Mouse (Mus musculus) MEL (cell line): Measurements from ENCODE around the gene Fgfr2. TPM values are rescaled to one million over a fixed set of nuclear protein-coding genes. Genes with fewer than 3 reads are reported as not detected.
"Not testable (repeated sequence)": the region's sequence is repeated elsewhere in the genome, so short reads cannot be mapped to it uniquely, and the experiment has no call there.

Source experiments
- DNase-seq: peaks from one replicate; pipeline ENCODE4 v3.0.0; 2011; ENCODE audit warnings: low read depth, low spot score
- H3K27ac ChIP-seq: 2 replicates; pipeline ENCODE4 v1.5.1; 2012; ENCODE audit warnings: low read depth, mild to moderate bottlenecking, control low read depth, low read length, moderate library complexity; ENCODE audit not compliant: control insufficient read depth
- H3K27me3 ChIP-seq, 2 experiments: fragments of 150-350 bp in 1 of 2; sonication (generic) in 1 of 2; 2 replicates each; pipeline ENCODE4 v1.6.1; 2012; ENCODE audit warnings: low read length in 2 of 2, mild to moderate bottlenecking in 2 of 2, improper control_type of control experiment in 1 of 2, moderate library complexity in 1 of 2; ENCODE audit not compliant: insufficient read depth in 2 of 2, control insufficient read depth in 1 of 2
- H3K36me3 ChIP-seq, 2 experiments: 2 replicates each; pipeline ENCODE4 v1.6.1; 2012 to 2014; ENCODE audit warnings: low read length in 2 of 2, improper control_type of control experiment in 1 of 2, inconsistent platforms in 1 of 2, mild to moderate bottlenecking in 1 of 2; ENCODE audit not compliant: insufficient read depth in 2 of 2, control insufficient read depth in 1 of 2
- H3K4me1 ChIP-seq, 2 experiments: fragments of 150-350 bp in 1 of 2; sonication (generic) in 1 of 2; 2 replicates each; pipeline ENCODE4 v1.6.1; 2012; ENCODE audit warnings: low read length in 2 of 2, improper control_type of control experiment in 1 of 2, mild to moderate bottlenecking in 1 of 2; ENCODE audit not compliant: insufficient read depth in 2 of 2, control insufficient read depth in 1 of 2
- H3K4me3 ChIP-seq, 2 experiments: fragments of 150-350 bp in 1 of 2; sonication (generic) in 1 of 2; 2 replicates each; pipeline ENCODE4 v1.5.1; 2012; ENCODE audit warnings: low read depth in 2 of 2, low read length in 2 of 2, mild to moderate bottlenecking in 2 of 2, moderate library complexity in 2 of 2, control low read depth in 1 of 2, improper control_type of control experiment in 1 of 2; ENCODE audit not compliant: control insufficient read depth in 1 of 2, insufficient read depth in 1 of 2
- H3K79me2 ChIP-seq: 2 replicates; pipeline ENCODE4 v1.6.1; 2012; ENCODE audit warnings: mild to moderate bottlenecking, low read length, moderate library complexity; ENCODE audit not compliant: control insufficient read depth, poor library complexity, insufficient read depth
- H3K9ac ChIP-seq: 2 replicates; pipeline ENCODE4 v1.6.1; 2012; ENCODE audit warnings: low read depth, mild to moderate bottlenecking, control low read depth, low read length, moderate library complexity; ENCODE audit not compliant: control insufficient read depth, poor library complexity, severe bottlenecking
- H3K9me3 ChIP-seq: fragments of 150-350 bp; sonication (generic); replicated peaks from 2 replicates; pipeline ENCODE4 v1.6.1; 2012; ENCODE audit warnings: mild to moderate bottlenecking, low read length, improper control_type of control experiment, moderate library complexity; ENCODE audit not compliant: insufficient read depth
- CTCF ChIP-seq, 3 experiments: IDR thresholded peaks in 2 of 3; conservative IDR thresholded peaks in 1 of 3; 2 replicates each; pipeline ENCODE4 v1.5.1; 2011 to 2012; ENCODE audit warnings: low read length in 3 of 3, low read depth in 2 of 3, mild to moderate bottlenecking in 2 of 3, improper control_type of control experiment in 1 of 3, inconsistent platforms in 1 of 3, mixed read lengths in 1 of 3, moderate library complexity in 1 of 3; ENCODE audit not compliant: control insufficient read depth in 1 of 3, insufficient read depth in 1 of 3, poor library complexity in 1 of 3, severe bottlenecking in 1 of 3
- E2F4 ChIP-seq: IDR thresholded peaks from 2 replicates; pipeline ENCODE4 v1.6.1; 2011; ENCODE audit warnings: low read depth, low read length, improper control_type of control experiment, borderline replicate concordance
- EP300 ChIP-seq, 2 experiments: IDR thresholded peaks; 2 replicates each; pipeline ENCODE4 v1.6.1; 2011; ENCODE audit warnings: improper control_type of control experiment in 2 of 2, low read length in 2 of 2, low read depth in 1 of 2, mild to moderate bottlenecking in 1 of 2
- ETS1 ChIP-seq: IDR thresholded peaks from 2 replicates; pipeline ENCODE4 v1.6.1; 2012; ENCODE audit warnings: low read depth, mild to moderate bottlenecking, inconsistent platforms, low read length, improper control_type of control experiment, moderate library complexity
- GABPA ChIP-seq: IDR thresholded peaks from 2 replicates; pipeline ENCODE4 v1.6.1; 2012; ENCODE audit warnings: low read depth, mild to moderate bottlenecking, inconsistent platforms, low read length, improper control_type of control experiment, moderate library complexity
- HCFC1 ChIP-seq: IDR thresholded peaks from 2 replicates; pipeline ENCODE4 v1.6.1; 2012; ENCODE audit warnings: low read depth, mild to moderate bottlenecking, inconsistent platforms, low read length, improper control_type of control experiment, moderate library complexity
- NRF1 ChIP-seq: IDR thresholded peaks from 2 replicates; pipeline ENCODE4 v1.6.1; 2014; ENCODE audit warnings: low read depth, mild to moderate bottlenecking, inconsistent platforms, low read length, improper control_type of control experiment, moderate library complexity; ENCODE audit not compliant: poor library complexity, insufficient read depth, severe bottlenecking
- RAD21 ChIP-seq: IDR thresholded peaks from 2 replicates; pipeline ENCODE4 v1.6.1; 2011; ENCODE audit warnings: mild to moderate bottlenecking, low read depth, low read length, improper control_type of control experiment
- SMC3 ChIP-seq: IDR thresholded peaks from 2 replicates; pipeline ENCODE4 v1.6.1; 2011; ENCODE audit warnings: low read depth, low read length, improper control_type of control experiment
- TAL1 ChIP-seq: IDR thresholded peaks from 2 replicates; pipeline ENCODE4 v1.6.1; 2012; ENCODE audit warnings: mild to moderate bottlenecking, inconsistent platforms, low read length, moderate library complexity, mixed read lengths
- UBTF ChIP-seq: IDR thresholded peaks from 2 replicates; pipeline ENCODE4 v1.6.1; 2012; ENCODE audit warnings: low read depth, mild to moderate bottlenecking, inconsistent platforms, low read length, improper control_type of control experiment, moderate library complexity, borderline replicate concordance; ENCODE audit not compliant: insufficient read depth
- ZNF384 ChIP-seq: IDR thresholded peaks from 2 replicates; pipeline ENCODE4 v1.6.1; 2012; ENCODE audit warnings: low read depth, mild to moderate bottlenecking, inconsistent platforms, low read length, improper control_type of control experiment
- polyA plus RNA-seq, 2 experiments: library from polyadenylated mRNA; stranded (reverse) in 1 of 2; unstranded in 1 of 2; fragments of >175 nt in 1 of 2; fragments of >200 nt in 1 of 2; gene quantifications; 2 replicates each; pipeline versions ENCODE4 v1.2.1 to v1.2.4; 2012; ENCODE audit warnings: low replicate concordance in 2 of 2, low read depth in 1 of 2; ENCODE audit not compliant: insufficient read length in 2 of 2, insufficient read depth in 1 of 2, missing spikeins in 1 of 2
- total RNA-seq: library from RNA; depleted of rRNA; stranded (reverse); fragments of 300-350 nt; gene quantifications from 2 replicates; pipeline ENCODE4 v1.2.3, GENCODE M21; 2012

Gene Fgfr2
- total and polyA plus RNA-seq, 3 experiments, result not detected

DNA sequence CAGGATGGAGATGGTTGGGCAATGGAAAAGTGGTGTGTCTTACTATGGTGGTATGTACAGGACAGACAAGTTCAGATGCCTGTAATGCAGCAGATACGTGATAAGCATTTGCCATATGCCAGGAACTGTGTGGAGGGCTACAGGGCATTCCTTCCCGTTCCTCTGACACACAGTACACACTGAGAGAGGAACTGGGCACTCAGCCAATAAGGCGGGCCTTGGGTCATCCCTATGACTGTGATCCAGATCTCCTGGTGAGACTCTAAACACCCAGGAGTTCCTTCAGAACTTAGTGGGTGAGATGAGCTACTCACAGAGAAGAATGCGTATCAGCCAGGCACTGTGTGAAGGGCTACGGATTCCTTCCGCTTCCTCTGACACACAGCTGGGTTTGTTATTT is 2009.5 kb downstream of the Fgfr2 start:
- no peak overlapping the region for H3K4me3 ChIP-seq
- H3K27me3 ChIP-seq, result no peaks in the 10 kb centered on the region
- H3K36me3 ChIP-seq, result no peaks in the 10 kb centered on the region
- no peaks in the 10 kb centered on the region for H3K9me3 ChIP-seq
- no peaks in the 10 kb centered on the region for H3K4me1 ChIP-seq
- no peak for DNase-seq
- no peak overlapping the region for H3K9ac ChIP-seq
- TF ChIP-seq ZNF384, result no peak
- TF ChIP-seq, all 39 proteins: peak for 0
- no peak overlapping the region for H3K27ac ChIP-seq
- H3K79me2 ChIP-seq, result no peaks in the 10 kb centered on the region

DNA sequence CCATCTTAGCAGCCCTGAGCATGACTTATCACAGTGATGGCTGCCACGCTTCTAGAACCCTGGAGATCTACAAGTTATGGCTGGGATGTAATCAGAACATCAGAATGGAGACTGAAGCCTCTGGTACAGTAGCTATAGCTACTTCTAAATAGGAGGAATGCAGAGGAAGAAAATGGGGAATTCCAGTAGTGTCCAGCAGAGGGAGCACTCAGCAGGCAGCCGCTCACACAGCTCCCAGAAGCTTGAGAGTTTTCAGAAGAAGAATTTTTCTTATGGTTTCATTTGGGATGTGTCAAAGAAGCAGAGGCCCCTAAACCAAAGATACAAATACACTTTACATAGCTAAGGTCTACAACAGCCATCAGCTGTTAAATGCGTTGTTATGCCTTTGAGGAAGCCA is 2010.7 kb downstream of the Fgfr2 start:
- TF ChIP-seq NRF1 (no peak), E2F4 (no peak), EP300 (IDR thresholded peaks at IDR 0.05; ENCODE audit: low read depth in 1 of 2, low read length in 2 of 2) (no peak), HCFC1 (no peak), ETS1 (no peak), SMC3 (peak; percentile 59), RAD21 (peak; percentile 30), GABPA (no peak), UBTF (no peak), CTCF (IDR thresholded peaks at IDR 0.05 in 2 of 3, conservative IDR thresholded peaks at IDR 0.05 in 1 of 3; ENCODE audit: control insufficient read depth in 1 of 3, insufficient read depth in 1 of 3, low read depth in 2 of 3, low read length in 3 of 3, poor library complexity in 1 of 3, severe bottlenecking in 1 of 3) (peak; percentile 52 to 65 (median 57)), TAL1 (no peak)
- peak; percentile 34 for DNase-seq
- no peaks in the 10 kb centered on the region for H3K4me1 ChIP-seq
- H3K27me3 ChIP-seq, result no peaks in the 10 kb centered on the region
- no peak overlapping the region for H3K9ac ChIP-seq
- H3K36me3 ChIP-seq, result no peaks in the 10 kb centered on the region
- no peak overlapping the region for H3K4me3 ChIP-seq
- H3K79me2 ChIP-seq, result no peaks in the 10 kb centered on the region
- H3K27ac ChIP-seq, result no peak overlapping the region
- no peaks in the 10 kb centered on the region for H3K9me3 ChIP-seq

DNA sequence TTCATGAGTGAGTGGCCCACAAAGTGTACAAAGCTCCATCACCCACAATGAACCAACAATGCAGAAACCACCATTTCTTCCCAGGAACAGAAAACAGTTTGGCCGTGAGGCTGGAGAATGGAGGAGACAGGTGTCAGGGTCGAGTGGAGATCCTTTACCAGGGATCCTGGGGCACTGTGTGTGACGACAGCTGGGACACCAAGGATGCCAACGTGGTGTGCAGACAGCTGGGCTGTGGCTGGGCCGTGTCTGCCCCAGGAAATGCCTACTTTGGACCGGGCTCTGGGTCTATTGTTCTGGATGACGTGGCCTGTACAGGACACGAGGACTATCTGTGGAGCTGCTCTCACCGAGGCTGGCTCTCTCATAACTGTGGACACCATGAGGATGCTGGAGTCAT is 2040.7 kb downstream of the Fgfr2 start:
- H3K4me3 ChIP-seq, H3K9me3 ChIP-seq, H3K9ac ChIP-seq, H3K27me3 ChIP-seq, H3K79me2 ChIP-seq, H3K36me3 ChIP-seq, H3K4me1 ChIP-seq, H3K27ac ChIP-seq, DNase-seq: not testable (repeated sequence)
